Mouse (Mus musculus) embryo, embryonic 10 days (tissue): ENCODE measurements at regions not wholly inside any gene's neighbourhood (a gene's known extent, or its start where the extent isn't known, plus 50 kb on each side); places are given as distances from the start of the nearest gene placed in this dataset.

Experiments
- DNase-seq: peaks from one replicate; pipeline ENCODE4 v3.0.0-alpha.2; 2015; ENCODE audit warnings: low spot score

GRCm38 (mm10) chr6:111911997-111912396 is 361.6 kb upstream of the Lmcd1 start:
- DNase-seq: no peak

GRCm38 (mm10) chr6:111913771-111914405 is 359.7 kb upstream of the Lmcd1 start:
- no peak for DNase-seq

- no peak for DNase-seq
Measured at GRCm38 (mm10) chr6:111917248-111917721, 356.3 kb upstream of the Lmcd1 start.

DNA sequence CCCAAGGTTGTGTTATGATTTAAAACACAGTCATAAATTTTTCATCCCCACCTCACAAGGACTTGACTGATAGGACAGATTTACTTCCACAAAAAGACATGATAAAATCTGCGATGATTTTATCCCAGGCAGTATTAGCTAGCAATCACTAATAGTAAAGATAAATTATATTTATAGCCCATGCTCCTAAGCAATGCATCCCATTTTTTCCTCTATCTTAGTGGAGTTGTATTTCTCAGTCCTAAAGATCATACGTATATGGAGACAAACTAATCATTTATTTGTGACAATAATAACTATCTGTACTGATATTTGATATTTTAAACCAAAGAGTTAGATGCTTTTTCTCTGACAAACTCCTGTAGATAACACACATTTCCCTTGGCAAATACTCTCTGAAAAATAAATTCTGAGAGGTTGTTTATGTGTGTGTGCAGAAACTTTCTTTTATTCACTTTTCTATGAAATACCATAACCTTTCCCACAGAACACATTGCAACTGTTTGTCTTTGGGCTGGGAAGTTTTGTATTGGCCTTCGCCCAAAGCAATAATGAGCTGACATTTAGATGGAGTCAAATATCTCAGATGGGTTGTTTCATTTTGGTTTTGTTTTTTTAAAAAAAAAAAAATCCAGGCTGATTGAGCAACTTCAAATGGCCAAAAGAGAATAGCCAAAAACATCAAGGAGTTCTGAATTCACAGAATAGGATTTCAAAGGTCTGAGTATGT is 355.5 kb upstream of the Lmcd1 start:
- no peak for DNase-seq

DNA sequence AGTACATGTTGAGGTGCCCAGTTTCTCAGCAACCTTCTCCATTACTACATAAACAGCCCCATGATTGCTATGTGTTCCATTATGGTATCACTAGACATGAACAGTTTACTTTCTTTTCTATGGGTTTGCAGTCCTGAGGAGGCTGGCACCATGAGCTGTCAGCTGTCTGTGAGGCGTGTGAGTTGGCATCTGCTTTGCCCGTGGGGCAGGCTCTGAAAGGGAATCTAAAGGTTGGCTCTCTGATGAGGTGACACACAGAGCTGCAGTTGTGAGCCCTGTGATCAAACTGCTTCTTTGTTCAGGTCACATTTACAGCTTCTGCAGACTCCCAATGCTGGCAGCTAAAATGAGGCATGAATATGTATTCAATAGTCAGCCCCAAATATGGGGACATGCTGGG is 341.0 kb upstream of the Lmcd1 start:
- no peak for DNase-seq

- DNase-seq: no peak
Measured at GRCm38 (mm10) chr6:111954401-111954800, 319.2 kb upstream of the Lmcd1 start.

DNA sequence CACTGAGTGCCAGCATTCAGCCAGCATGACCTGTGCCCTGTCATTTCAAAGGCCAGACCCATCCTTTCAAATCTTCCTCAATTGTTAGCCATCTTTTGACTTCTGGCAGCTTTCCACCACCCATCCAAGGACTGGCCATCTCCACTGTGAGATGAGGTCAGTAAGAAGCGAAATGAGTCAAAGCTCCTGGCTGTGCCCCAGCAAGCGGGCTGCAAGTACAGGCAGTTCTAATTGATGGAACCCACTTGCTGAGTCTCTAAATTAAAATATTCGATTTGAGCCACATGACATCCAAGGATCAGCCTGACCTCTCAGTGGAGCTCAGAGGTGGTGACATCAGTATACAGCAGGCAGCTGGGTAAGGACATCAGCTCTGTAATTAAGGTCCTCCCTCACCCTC is 307.8 kb upstream of the Lmcd1 start:
- no peak for DNase-seq

- DNase-seq: no peak
Measured at GRCm38 (mm10) chr6:111985452-111985851, 288.1 kb upstream of the Lmcd1 start.

GRCm38 (mm10) chr6:111995823-111996222 is 277.7 kb upstream of the Lmcd1 start:
- DNase-seq: no peak

GRCm38 (mm10) chr6:112003784-112004471 is 269.6 kb upstream of the Lmcd1 start:
- DNase-seq: no peak

DNA sequence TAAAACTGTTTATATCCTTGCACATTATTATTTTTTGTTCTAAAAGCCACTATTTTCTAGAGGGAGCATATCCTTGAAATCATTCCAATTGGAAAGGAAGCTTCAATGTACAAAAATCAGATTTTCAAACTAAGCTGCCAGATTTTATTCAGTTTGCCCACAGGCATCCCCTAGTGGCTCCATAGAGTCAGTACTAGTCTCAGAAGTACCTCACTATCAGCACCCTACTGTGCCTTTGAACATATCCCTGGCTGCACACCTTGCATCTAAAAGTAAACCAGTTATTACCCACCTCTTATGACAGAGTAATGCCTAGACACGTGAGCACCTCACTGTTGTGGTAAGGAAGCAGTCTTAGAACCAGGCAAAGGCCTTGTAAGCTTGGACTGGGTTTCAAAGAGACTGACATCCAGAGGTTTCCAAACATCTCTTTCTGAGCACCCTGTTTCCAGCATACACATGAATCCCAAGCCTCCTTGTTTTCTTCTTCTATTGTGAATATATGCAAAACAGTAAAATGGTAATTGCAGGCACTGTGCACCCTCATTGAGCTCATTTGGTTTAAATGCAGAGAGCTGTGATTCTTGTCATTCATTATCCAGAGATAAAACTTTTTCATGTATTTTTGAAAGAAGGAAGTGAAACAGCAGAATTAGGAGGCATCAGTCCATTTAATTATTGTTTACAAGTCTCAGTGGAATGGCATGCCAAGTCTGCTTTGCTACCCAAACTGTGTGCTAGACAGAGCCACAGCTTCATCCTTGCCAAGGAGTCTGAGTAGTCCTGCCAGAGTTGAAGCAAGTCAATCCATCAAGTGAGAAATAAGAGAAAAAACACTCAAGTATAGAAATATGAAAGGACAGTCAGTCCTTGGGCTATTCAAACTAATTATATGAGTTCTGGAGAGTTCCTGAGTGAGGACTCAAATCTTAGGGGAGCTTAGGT is 247.0 kb upstream of the Lmcd1 start:
- no peak for DNase-seq

- DNase-seq: no peak
Measured at GRCm38 (mm10) chr6:112050548-112051184, 222.9 kb upstream of the Lmcd1 start.

GRCm38 (mm10) chr6:112052193-112052592 is 221.4 kb upstream of the Lmcd1 start:
- DNase-seq: no peak

GRCm38 (mm10) chr6:112057895-112058294 is 215.7 kb upstream of the Lmcd1 start:
- no peak for DNase-seq

DNA sequence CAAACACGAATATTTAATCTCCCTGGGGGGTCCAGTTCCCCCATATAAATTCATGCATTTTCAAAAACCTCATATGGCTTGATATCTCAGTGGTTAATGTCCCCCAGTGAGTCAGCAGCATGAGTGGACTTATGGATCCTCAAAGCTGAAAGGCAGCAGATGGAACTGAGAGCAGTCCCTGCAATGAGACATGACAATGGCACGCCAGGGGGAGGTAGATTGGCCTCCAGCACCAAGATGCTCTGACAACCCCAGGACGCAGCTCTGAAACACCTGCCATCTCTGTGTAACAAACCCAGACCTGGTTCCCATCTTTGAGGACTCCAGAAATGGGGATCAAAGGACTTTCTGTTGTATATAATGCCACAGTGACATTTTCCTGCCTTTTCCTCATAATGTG is 210.6 kb upstream of the Lmcd1 start:
- no peak for DNase-seq

- no peak for DNase-seq
Measured at GRCm38 (mm10) chr6:112090597-112090996, 183.0 kb upstream of the Lmcd1 start.

- DNase-seq: peak; percentile 73
Measured at GRCm38 (mm10) chr6:112091125-112091763, 182.3 kb upstream of the Lmcd1 start.

- DNase-seq: peak; percentile 5
Measured at GRCm38 (mm10) chr6:112093300-112093699, 180.3 kb upstream of the Lmcd1 start.

GRCm38 (mm10) chr6:112097699-112098098 is 175.9 kb upstream of the Lmcd1 start:
- DNase-seq: no peak

DNA sequence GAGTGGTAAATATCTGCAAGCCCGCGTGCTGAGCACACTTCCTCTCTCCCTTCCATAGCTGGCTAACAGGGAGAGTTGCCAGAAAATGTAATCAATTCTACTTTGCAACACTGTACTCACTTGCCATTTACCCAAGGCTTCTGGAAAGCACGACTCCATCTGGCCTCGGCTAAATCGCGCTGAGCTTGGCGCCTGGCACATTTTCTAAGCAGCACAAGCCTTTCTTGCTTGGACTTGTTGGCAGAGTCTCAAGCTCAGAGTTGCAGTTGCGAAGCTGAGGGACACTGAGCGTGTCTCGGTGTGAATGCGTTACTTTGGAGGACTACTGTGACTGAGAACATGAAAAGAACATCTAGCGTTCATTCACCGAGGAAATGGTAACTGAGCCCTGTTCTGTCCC is 164.9 kb upstream of the Lmcd1 start:
- DNase-seq: no peak

- peak; percentile 41 for DNase-seq
Measured at GRCm38 (mm10) chr6:112119180-112119579, 154.4 kb upstream of the Lmcd1 start.
